Mouse (Mus musculus) urinary bladder, postnatal 4 days (tissue): ENCODE measurements at regions not wholly inside any gene's neighbourhood (a gene's known extent, or its start where the extent isn't known, plus 50 kb on each side); places are given as distances from the start of the nearest gene placed in this dataset.

Source experiments
- DNase-seq, 2 experiments: peaks; one replicate each; pipeline ENCODE4 v3.0.0; 2021 to 2022; ENCODE audit warnings: low spot score in 2 of 2

DNA sequence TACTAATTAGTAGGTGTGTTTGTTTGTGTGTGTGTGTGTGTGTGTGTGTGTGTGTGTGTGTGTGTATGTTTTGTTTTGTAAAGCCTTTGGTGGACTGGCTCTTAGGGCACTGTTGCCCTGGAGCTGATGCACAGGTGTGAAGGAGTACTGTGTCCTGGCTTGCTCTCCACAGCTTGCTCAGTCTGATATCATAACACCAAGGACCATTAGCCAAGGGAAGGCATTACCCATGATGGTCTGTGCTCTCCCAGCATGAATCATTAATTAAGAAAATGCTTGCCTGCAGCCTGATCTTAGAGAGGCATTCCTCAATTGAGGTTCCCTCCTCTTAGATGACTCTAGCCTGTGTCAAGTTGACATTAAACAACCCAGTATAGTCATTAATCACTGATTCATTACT lies 54.7 kb downstream of the Spry2 start:
- no peak for DNase-seq

DNA sequence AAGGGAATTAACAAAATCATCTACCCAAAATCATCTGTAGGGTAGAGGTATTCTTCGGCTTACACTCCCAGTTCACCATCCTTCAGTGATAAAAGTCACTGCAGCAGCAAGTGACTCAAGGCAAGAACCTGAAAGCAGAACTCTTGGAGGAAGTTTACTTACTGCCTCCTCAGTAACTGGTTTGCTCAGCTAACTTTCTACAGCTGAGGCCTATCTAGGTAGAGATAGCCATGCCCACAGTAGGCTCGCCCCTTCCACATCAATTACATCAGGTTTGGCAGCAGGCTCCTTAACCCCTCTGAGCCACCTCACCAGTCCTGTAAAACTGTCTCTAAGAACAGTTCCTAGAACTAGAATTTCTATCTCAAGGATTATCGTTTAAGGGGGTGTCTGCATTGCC lies 59.1 kb downstream of the Spry2 start:
- DNase-seq = no peak

DNA sequence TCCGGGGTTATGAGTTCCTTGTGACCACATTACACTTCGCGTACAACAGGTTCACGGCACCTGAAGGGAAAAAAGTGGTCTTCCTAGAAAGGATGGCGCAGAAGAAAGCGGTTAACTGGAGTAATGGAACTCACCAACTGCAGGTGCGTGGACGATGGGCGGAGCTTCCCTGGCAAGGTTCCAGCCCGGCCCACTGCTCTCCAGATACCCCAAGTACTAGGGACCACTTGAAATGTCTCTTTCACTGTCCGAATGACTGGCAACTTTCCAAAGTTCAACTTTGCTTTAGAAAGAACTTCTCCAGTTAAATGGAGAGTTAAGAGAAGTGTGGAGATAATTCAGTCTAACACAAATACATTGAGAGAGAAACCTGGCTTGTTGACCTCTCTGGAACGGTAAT lies 65.9 kb downstream of the Spry2 start:
- DNase-seq = no peak

DNA sequence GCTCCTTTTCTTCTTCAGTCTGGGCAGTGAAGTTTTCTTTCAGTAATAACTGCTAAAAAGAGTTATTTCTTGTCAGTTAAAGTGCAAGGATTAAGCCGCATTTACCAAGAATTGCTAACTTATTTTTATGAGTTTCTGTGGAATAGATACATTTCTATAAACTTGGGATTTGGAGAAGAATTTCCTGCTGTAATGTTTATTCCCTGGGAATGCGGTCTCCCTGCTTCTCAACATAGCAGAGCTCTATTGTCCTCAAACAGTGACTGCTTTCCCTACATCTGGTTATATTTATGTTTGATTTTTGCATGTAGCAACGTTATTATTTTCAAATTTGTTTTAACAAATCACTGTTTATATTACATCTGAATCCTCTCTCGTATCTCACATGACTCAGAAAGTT lies 66.3 kb downstream of the Spry2 start:
- no peak for DNase-seq

DNA sequence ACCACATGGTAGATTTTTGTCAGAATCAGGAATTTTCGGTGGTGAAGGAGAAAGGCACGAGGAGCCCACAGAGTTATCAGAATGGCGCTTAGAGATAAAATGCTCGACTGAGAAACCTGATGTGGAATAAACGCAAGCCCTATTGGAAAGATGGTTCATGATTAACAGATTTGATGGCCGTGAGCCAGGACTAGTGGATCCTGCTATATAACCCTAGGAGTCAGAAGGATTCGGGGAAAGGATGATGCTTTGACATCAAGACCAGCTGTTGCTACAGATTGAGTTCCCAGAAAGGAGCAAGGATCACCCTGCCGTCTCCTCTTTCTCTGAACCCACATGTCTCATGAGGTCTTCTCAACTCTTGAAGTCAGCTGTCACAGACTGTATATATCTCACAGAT lies 73.5 kb downstream of the Spry2 start:
- DNase-seq = no peak

DNA sequence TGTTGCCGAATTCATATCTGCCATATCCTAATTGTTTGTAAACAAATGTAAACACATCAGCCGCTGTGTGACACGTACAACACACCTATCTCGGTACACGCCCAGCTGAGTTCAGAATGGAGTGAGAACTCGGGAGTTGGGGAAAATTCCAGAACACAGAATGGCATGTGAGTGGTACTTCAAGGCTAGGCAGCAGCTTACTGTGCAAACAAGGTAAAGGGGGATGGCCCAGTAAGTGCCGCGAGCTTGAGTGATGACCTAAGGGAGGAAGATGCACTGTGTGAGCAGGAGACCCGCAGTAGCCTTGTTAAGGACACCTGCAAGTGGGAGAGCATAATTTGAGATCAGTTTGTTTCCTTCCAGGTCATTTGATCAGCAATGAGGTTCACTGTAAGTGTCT lies 74.0 kb downstream of the Spry2 start:
- DNase-seq = no peak

DNA sequence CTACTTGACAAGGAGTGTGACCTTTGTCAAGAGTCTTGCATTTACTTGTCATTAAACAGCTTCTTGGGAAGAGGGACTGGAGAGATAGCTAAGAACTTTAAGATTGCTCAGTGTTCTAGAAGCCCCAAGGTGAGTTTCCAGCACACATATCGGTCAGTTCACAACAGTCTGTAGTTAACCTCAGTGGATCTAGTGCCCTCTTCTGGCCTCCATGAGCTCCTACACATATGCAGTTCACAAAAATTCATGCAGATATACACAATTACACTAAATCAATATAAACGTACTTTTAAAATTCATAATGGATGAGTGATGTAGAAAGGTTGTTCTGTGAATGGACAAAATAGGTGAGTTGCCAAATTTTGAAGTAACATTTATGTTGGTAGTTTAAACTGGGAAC lies 77.1 kb downstream of the Spry2 start:
- DNase-seq = no peak

DNA sequence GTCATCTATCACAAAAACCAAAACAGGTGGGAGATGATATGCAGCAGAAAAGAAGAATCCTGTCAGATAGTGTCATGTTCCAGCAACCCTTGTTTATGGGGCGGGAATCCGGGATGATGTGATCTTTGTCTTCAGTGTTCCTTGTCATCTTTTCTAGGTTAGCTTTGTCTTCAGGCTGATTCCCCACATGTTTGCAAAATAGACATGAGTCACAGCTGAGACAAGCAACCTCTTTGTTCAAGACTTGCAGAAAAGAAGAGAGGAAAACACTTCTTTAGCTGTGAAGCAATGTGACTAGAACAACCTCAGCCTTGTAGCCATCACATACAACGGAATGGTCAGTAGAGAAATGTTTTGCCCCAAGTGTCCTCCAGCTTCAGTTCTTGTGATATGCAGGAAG lies 77.8 kb downstream of the Spry2 start:
- DNase-seq = no peak

DNA sequence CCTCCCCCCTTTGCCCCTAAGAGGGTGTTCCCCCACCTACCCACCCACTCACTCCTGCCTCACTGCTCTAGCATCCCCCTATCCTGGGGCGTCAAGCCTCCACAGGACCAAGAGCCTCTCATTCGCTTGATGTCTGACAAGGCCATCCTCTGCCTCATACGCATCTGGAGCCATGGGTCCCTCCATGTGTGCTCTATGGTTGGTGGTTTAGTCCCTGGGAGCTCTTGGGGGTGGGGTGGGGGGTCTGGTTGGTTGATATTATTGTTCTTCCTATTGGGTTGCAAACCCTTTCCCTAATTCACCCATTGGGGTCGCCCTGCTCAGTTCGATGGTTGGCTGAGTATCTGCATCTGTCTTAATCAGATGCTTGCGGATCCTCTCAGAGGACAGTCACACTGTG lies 79.1 kb downstream of the Spry2 start:
- DNase-seq = no peak

DNA sequence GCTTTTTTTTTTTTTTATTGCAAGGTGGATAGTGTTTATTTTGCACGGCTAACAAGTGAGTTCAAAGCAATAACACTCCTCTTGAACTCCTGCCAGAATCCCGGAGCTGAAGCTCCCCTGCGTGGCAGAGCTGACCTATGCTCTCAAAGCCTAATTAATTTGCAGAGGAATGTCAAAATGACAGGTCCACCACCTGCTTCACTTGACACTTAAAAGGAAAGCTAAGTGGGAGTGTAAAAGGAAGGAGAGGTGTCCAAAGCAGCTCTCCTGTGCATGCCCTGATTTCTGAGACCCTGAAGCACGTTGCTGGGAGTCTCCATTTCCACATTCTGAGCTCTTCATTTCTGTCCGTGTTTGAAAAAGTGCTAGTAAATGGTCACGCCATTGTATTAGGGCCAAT lies 80.8 kb downstream of the Spry2 start:
- no peak for DNase-seq

DNA sequence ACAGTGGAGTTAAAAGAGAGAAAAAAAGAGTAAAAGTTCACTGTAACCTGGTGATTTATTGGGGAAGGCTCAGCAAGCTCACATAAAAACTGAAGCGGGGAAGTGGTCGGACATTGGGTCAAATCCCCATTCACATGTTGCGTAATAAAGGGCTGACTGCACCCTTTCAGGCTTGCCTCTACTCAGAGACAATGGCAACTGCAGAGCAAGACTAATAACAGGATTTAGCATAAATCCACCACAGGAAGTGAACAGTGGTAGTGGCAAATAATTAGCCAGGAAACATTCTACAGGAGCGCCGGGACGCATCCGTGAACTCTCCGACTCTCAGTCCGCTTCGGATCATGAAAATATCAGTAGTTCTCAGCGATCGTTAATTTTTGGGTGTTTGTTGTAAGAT lies 81.3 kb downstream of the Spry2 start:
- no peak for DNase-seq

DNA sequence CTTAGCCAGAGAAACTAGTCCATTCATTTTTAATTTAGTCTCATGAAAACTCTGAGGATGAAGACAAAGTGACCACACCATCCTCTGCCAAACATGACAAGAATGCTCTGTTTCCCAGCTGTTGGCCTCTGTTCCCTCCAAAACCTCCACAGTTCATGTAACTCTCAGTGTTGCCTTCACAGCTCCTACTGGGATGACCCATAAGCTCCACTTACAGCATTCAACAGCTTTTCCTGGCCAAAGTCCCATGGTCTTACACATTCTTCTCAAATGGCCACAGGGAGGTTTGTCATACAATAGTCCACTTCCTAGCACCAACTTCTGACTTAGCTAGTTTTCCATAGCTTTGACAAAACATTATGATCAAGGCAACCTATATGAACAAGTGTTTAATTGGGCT lies 83.0 kb downstream of the Spry2 start:
- DNase-seq = no peak

DNA sequence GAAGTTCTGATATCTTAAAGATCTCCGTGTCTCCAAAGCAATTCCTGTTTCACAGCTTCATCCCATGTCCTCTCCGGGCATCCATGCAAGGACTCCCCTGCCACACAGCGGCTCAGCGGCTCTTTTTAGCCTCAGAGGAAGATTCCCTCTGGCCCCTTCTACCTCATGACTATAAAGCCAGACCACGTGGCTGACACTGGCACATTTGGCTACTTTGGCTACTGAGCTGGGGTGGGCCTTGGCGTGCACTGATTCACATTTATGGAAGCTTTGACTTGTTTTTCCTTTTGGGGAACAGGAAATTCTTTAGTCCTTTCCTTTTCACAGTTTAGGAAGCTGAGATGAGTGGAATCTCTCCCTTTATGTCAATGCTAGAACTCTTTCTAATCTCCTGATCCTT lies 83.5 kb downstream of the Spry2 start:
- no peak for DNase-seq

DNA sequence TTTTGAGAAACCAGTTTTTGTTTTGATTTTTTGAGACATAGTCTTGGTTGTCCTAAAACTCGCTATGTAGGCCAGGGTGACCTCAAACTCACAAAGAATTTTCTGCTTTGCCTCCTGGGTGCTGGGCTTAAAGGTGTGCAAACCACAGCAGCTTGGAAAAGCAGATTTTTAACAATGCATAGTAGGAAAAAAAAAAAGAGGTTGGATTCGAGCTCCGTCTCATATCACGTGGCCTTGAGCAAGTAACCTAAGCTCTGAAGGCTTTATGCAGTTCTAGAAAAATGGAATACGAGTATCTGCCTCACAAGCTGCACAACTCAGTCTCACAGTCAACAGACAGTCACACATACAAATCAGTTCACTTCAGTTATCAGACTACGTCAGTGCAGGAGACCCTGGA lies 90.9 kb downstream of the Spry2 start:
- no peak for DNase-seq

DNA sequence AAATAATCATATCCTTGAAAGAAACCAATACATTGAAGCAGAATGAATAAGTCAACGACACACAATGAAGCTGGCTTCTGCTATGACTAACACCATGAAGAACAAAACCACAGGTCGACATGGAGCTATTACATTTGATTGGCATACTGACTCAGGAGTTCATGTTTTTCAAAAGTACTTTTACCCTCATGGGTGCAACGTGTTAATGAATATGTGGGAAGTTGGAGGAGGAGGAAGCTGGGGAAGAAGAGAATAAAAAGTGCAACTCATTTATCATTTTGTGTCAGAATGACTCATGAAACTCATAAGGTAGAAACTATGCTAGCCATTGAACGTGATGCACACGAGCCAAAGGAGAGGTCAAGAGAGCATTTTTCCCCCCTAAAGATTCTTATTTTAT lies 91.3 kb downstream of the Spry2 start:
- DNase-seq = no peak

DNA sequence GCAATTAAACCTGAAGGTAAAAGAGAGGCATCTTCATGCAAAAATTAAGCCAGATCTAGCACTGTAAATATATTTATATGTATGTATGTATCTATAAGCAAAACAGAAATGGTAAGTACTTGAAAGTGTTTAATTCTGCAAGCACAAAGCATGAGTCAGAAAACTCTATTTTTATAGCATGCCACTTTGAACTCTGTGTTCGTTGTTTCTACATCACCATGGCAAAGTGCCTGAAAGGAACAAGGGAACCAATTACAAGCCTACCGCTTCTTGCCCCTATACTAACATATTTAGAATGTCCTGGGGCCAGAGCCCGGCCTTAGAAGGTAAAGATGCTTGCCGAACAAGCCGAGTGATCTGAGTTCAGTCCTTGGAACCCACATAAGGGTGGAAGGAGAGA lies 91.9 kb downstream of the Spry2 start:
- DNase-seq = no peak

DNA sequence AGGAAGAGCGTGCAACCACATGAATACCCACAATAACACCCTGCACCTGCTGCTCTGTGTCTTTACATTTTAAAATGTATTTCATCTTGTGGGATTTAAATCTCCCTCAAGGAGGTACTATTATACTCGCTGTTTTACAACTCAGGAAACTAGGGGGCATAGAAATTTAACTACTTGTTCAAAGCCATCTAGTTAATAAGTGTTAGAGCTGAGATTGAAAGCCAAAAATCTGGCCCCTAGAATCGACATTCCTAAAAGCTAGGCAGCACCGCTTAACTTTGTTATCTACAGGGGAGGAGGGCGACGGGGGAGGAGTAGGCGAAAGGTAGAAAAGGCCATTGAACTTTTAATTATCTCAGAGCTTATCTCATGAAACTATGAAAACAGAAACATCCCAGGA lies 93.3 kb downstream of the Spry2 start:
- no peak for DNase-seq

DNA sequence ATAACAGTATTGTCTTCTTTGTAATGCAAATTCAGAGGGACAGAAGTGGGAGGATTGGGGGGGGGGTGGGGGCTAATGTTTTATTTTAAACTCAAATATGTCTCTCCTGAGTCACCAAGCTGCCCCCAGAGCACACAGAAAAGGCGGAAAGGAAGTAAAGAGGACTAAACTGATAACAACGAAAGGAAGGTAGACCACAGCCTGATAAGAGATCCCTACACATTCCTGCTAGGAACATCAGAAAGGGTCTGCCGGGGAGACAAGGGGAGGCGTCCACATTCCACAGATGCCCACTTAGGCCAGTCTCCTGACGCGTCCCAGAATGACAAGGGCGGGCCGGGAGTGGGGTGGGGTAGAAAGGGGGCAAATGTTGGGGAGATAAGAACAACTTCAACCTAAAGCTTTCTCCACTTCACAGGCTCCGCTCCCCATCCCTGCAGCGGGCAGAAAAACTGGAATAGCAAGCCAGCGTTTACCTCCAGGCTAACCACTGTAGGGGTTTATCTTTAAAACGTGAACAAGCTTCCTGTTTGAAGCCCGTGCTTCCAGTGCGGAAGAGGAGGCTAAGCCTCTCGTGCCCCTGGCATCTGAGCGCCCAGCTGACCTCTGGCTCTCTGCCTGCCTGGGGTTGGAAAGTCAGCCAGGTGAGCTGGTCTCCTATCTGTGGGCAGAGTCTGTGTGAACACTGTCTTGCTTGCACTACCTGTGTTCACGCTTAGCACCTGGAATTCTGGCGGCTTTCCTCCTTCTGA lies 93.9 kb downstream of the Spry2 start:
- peak in 1 of 2 experiments; percentile 19 for DNase-seq

DNA sequence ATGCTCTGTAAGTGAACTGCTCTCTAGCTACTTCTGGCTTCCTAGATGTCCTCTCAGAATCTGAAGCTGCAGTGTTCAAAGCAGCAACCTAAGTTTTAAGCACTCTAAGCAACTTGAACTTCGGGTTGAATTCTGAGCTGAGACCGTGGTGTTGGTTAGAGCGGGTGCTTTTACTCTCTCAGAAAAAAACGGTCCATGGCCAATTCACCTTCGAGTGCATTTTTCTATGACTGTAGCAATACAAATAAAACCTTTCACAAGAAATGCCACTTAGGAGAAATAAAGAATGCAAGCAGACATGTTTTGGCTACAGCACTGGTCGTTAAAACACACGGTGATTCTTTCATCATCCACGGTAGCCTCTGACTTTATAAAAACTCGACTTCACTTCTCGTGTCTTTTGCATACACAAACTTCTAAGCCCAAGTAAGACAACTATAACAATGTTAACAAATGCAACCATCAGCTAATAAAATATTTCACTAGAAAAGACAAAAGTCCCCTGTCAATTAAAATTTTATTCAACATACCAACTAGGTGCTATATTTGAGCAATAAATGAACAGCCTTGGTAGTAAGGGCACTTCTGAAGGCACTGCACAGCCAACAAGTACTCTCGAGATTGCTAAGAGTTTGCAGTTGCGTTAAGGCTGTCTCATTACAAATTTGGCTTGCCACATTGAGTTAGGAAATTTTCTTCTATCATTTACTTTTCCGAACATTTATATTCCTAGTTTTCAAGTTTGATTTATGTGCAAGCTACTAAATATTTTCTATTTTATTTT lies 96.3 kb downstream of the Spry2 start:
- no peak for DNase-seq

DNA sequence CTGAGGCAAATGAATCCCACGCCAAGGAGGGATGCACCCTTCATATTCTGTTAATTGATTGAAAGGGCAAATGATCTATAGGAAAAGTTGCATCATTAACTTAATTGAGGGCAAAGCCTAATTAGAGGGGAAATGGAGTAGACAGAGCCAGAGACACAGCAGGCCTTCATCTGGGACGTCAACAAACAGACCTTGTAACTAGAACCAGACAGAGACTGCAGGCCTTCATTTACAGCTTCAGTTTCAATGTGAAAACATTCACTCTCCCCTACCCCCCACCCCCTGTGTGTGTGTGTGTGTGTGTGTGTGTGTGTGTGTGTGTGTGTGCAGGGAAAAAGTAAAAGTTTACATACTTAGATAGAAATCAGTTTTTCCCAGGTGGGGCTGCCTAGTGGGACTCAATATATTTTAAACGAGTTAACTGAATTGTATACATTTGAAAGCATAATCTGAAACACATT lies 97.2 kb downstream of the Spry2 start:
- DNase-seq = no peak

DNA sequence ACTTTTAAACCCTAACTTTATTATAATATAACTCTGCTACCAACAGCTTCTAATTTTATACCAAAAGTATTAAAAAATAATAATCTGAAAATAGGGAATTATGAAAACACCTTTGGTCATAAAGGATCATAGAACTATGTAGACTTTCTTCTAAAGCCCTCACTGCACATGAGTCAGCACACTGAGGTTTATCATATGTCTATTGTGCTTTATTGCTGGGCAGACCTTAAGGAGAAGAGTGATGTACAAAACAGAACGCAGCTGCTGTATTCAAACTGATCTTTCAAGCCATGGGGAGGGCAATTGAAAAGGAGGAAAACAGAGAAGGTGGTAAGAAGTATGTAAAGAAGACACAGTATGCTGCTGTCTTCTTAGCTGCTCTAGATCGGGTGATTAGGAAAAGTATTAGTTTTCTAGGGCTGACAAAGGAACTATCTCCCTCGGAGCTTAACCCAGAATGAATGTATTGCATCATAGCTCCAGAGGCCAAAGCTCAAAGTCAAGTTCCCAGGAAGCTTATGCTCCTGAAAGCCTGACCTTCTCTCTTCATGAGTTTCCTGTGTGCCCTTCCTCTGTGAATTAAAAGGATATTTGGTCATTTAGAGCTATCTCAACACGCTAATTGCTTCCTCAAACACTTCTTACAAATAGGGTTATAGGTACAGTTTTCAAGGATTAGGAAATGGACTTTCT lies 103.5 kb downstream of the Spry2 start:
- DNase-seq = no peak

DNA sequence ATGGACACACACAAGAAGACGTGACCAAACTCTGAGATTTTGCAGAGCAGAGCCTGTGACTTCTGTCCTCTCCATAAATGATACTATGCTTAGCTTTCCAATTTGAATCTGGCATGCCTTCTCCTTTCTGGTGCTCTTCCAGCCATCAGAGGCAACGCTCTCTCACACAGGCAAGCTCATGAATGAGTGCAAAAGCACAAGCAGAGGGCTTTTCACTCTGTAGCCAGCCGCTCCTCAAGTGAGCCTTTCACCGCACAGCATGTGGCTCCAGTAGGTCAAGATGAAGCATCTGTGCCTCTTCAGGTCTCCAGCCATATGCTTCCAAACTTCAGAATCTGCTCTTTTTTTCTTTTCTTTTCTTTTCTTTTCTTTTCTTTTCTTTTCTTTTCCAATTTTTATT lies 106.2 kb downstream of the Spry2 start:
- no peak for DNase-seq

DNA sequence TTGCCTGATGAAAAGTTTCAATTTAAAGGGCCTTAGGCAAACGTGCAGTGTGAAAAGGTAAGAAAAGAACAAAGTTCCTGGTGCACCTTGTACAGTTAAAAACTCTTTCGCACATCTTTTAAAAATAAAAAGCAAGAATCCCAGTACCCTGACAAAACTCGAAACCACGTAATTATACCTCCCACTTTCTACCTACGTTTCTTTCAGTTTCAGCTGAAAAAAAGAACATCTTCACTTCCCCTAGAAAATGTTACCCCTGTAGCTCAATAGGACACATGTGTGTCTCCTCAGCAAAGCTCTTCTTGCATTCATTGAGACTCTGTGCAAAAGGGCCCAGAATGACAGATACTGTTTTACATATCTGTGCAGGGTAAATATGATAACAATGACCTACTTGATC lies 113.2 kb downstream of the Spry2 start:
- DNase-seq = no peak
